Mouse (Mus musculus) CH12.LX (cell line): Measurements from ENCODE around the gene Rbbp7. TPM values are rescaled to one million over a fixed set of nuclear protein-coding genes. Genes with fewer than 3 reads are reported as not detected.

Source experiments
- DNase-seq: peaks from one replicate; pipeline ENCODE4 v3.0.0-alpha.2; 2013; ENCODE audit errors: extremely low read depth
- H3K27ac ChIP-seq: 2 replicates; pipeline ENCODE4 v1.5.1; 2012; ENCODE audit warnings: low read depth, mild to moderate bottlenecking, control low read depth, moderate library complexity; ENCODE audit not compliant: insufficient read depth
- H3K27me3 ChIP-seq: replicated peaks from 2 replicates; pipeline ENCODE3; 2012; ENCODE audit warnings: inconsistent platforms
- H3K36me3 ChIP-seq, 2 experiments: replicated peaks in 1 of 2; 2 replicates each; pipeline versions ENCODE3 to v1.6.1; 2012; ENCODE audit warnings: inconsistent platforms in 1 of 2, low read length in 1 of 2, mild to moderate bottlenecking in 1 of 2, mixed read lengths in 1 of 2, moderate library complexity in 1 of 2; ENCODE audit not compliant: control insufficient read depth in 1 of 2, insufficient read depth in 1 of 2
- H3K4me1 ChIP-seq, 2 experiments: 2 replicates each; pipeline ENCODE4 v1.6.1; 2012; ENCODE audit warnings: inconsistent platforms in 1 of 2, moderate library complexity in 1 of 2; ENCODE audit not compliant: insufficient read depth in 2 of 2, control insufficient read depth in 1 of 2
- H3K4me2 ChIP-seq: 2 replicates; pipeline ENCODE4 v1.6.1; 2012; ENCODE audit warnings: low read depth, mild to moderate bottlenecking, control low read depth; ENCODE audit not compliant: poor library complexity, insufficient read depth, severe bottlenecking
- H3K4me3 ChIP-seq, 3 experiments: fragments of 150-350 bp in 1 of 3; sonication (generic) in 1 of 3; replicated peaks in 1 of 3; 2 replicates each; pipeline versions ENCODE3 to v1.5.1; 2011 to 2012; ENCODE audit warnings: low read depth in 2 of 3, low read length in 2 of 3, mild to moderate bottlenecking in 2 of 3, moderate library complexity in 2 of 3, control low read depth in 1 of 3, improper control_type of control experiment in 1 of 3, inconsistent platforms in 1 of 3, mixed read lengths in 1 of 3; ENCODE audit not compliant: poor library complexity in 1 of 3
- H3K79me2 ChIP-seq: replicated peaks from 2 replicates; pipeline ENCODE4 v1.6.1; 2012; ENCODE audit warnings: mild to moderate bottlenecking, moderate library complexity; ENCODE audit not compliant: control insufficient read depth, poor library complexity, insufficient read depth, severe bottlenecking; ENCODE audit errors: extremely low read depth
- H3K9ac ChIP-seq: 2 replicates; pipeline ENCODE4 v1.6.1; 2012; ENCODE audit warnings: low read depth, mild to moderate bottlenecking, control low read depth, moderate library complexity; ENCODE audit not compliant: insufficient read depth
- H3K9me3 ChIP-seq: replicated peaks from 2 replicates; pipeline ENCODE3; 2012; ENCODE audit warnings: low read length, inconsistent platforms, mixed read lengths
- BHLHE40 ChIP-seq: IDR thresholded peaks from 2 replicates; pipeline ENCODE4 v1.6.1; 2011; ENCODE audit warnings: mild to moderate bottlenecking, low read depth, low read length, improper control_type of control experiment
- CHD1 ChIP-seq: IDR thresholded peaks from 2 replicates; pipeline ENCODE4 v1.6.1; 2012; ENCODE audit warnings: low read depth, low read length, improper control_type of control experiment, inconsistent platforms
- E2F4 ChIP-seq: IDR thresholded peaks from 2 replicates; pipeline ENCODE4 v1.6.1; 2011; ENCODE audit warnings: low read depth, low read length, improper control_type of control experiment; ENCODE audit not compliant: insufficient replicate concordance
- ETS1 ChIP-seq: conservative IDR thresholded peaks from 2 replicates; pipeline ENCODE4 v1.6.1; 2012; ENCODE audit warnings: low read depth, mild to moderate bottlenecking, inconsistent platforms, low read length, improper control_type of control experiment, moderate library complexity
- GABPA ChIP-seq: IDR thresholded peaks from 2 replicates; pipeline ENCODE4 v1.6.1; 2012; ENCODE audit warnings: low read depth, low read length, improper control_type of control experiment, inconsistent platforms; ENCODE audit not compliant: insufficient replicate concordance
- JUN ChIP-seq: IDR thresholded peaks from 2 replicates; pipeline ENCODE4 v1.6.1; 2011; ENCODE audit warnings: low read depth, mild to moderate bottlenecking, low read length, improper control_type of control experiment, moderate library complexity; ENCODE audit not compliant: insufficient read depth
- JUND ChIP-seq: conservative IDR thresholded peaks from 2 replicates; pipeline ENCODE4 v1.6.1; 2011; ENCODE audit warnings: low read depth, low read length, improper control_type of control experiment
- KAT2A ChIP-seq: IDR thresholded peaks from 2 replicates; pipeline ENCODE4 v1.6.1; 2012; ENCODE audit warnings: low read length, improper control_type of control experiment, inconsistent platforms; ENCODE audit not compliant: insufficient replicate concordance
- MAFK ChIP-seq: IDR thresholded peaks from 2 replicates; pipeline ENCODE4 v1.6.1; 2011; ENCODE audit warnings: low read length, improper control_type of control experiment; ENCODE audit not compliant: insufficient replicate concordance
- MAX ChIP-seq: IDR thresholded peaks from 2 replicates; pipeline ENCODE4 v1.6.1; 2011; ENCODE audit warnings: low read length, improper control_type of control experiment
- MAZ ChIP-seq: IDR thresholded peaks from 2 replicates; pipeline ENCODE4 v1.6.1; 2012; ENCODE audit warnings: low read depth, mild to moderate bottlenecking, inconsistent platforms, low read length, improper control_type of control experiment, moderate library complexity
- MXI1 ChIP-seq: IDR thresholded peaks from 2 replicates; pipeline ENCODE4 v1.6.1; 2011; ENCODE audit warnings: mild to moderate bottlenecking, low read depth, low read length, improper control_type of control experiment
- NRF1 ChIP-seq: IDR thresholded peaks from 2 replicates; pipeline ENCODE4 v1.6.1; 2014; ENCODE audit warnings: low read depth, mild to moderate bottlenecking, inconsistent platforms, low read length, improper control_type of control experiment, moderate library complexity
- PAX5 ChIP-seq: IDR thresholded peaks from 2 replicates; pipeline ENCODE4 v1.6.1; 2012; ENCODE audit warnings: low read length, inconsistent platforms, mixed read lengths
- POLR2A ChIP-seq: IDR thresholded peaks from 2 replicates; pipeline ENCODE4 v1.6.1; 2011; ENCODE audit warnings: low read depth, mild to moderate bottlenecking, improper control_type of control experiment, low read length
- POLR2AphosphoS2 ChIP-seq: IDR thresholded peaks from 2 replicates; pipeline ENCODE4 v1.6.1; 2011; ENCODE audit warnings: low read depth, low read length, improper control_type of control experiment
- RAD21 ChIP-seq: IDR thresholded peaks from 2 replicates; pipeline ENCODE4 v1.6.1; 2011; ENCODE audit warnings: low read depth, mild to moderate bottlenecking, low read length, improper control_type of control experiment, moderate library complexity
- RCOR1 ChIP-seq: conservative IDR thresholded peaks from 2 replicates; pipeline ENCODE4 v1.6.1; 2012; ENCODE audit warnings: low read depth, mild to moderate bottlenecking, inconsistent platforms, low read length, improper control_type of control experiment
- SIN3A ChIP-seq: IDR thresholded peaks from 2 replicates; pipeline ENCODE4 v1.6.1; 2012; ENCODE audit warnings: low read length, improper control_type of control experiment, inconsistent platforms
- SMC3 ChIP-seq: IDR thresholded peaks from 2 replicates; pipeline ENCODE4 v1.6.1; 2011; ENCODE audit warnings: low read depth, low read length, improper control_type of control experiment
- TBP ChIP-seq: conservative IDR thresholded peaks from 2 replicates; pipeline ENCODE4 v1.6.1; 2011; ENCODE audit warnings: low read depth, low read length, improper control_type of control experiment
- UBTF ChIP-seq: IDR thresholded peaks from 2 replicates; pipeline ENCODE4 v1.6.1; 2012; ENCODE audit warnings: low read depth, mild to moderate bottlenecking, inconsistent platforms, low read length, improper control_type of control experiment, moderate library complexity
- USF1 ChIP-seq: IDR thresholded peaks from 2 replicates; pipeline ENCODE4 v1.6.1; 2014; ENCODE audit warnings: low read depth, mild to moderate bottlenecking, inconsistent platforms, low read length, improper control_type of control experiment
- USF2 ChIP-seq: conservative IDR thresholded peaks from 2 replicates; pipeline ENCODE4 v1.6.1; 2011; ENCODE audit warnings: low read depth, low read length, improper control_type of control experiment
- ZKSCAN1 ChIP-seq: IDR thresholded peaks from 2 replicates; pipeline ENCODE4 v1.6.1; 2012; ENCODE audit warnings: low read depth, inconsistent platforms, low read length, improper control_type of control experiment, borderline replicate concordance
- ZNF384 ChIP-seq: IDR thresholded peaks from 2 replicates; pipeline ENCODE4 v1.6.1; 2012; ENCODE audit warnings: low read depth, low read length, improper control_type of control experiment, inconsistent platforms
- dilution Hi-C: fragments of 300-500 bp; cut with MboI; formaldehyde crosslinking; loops from 2 replicates; pipeline ENCODE4 v1.14.3; 2020; ENCODE audit warnings: low sequenced_read_pairs; ENCODE audit not compliant: extremely low pct_unique_long_range_greater_than_20kb, extremely low pct_ligation_motif_present
- in situ Hi-C: fragments of 300-500 bp; cut with MboI; formaldehyde crosslinking; loops from 3 replicates; pipeline ENCODE4 v1.14.3; 2019; ENCODE audit warnings: low sequenced_read_pairs, low pct_ligation_motif_present, low pct_unique_long_range_greater_than_20kb, mixed read lengths
- polyA plus RNA-seq: library from polyadenylated mRNA; unstranded; fragments of >175 nt; gene quantifications from 2 replicates; pipeline ENCODE4 v1.2.1, GENCODE M21; 2012; ENCODE audit warnings: low read depth; ENCODE audit not compliant: insufficient read length
- total RNA-seq, 2 experiments: library from RNA; depleted of rRNA; stranded (reverse); fragments of 300-350 nt in 1 of 2; fragments of >200 nt in 1 of 2; gene quantifications; 2 replicates each; pipeline ENCODE4 v1.2.3; 2012 to 2014

Gene Rbbp7
- total and polyA plus RNA-seq, 3 experiments = 338 to 651 (median 577) TPM

GRCm38 (mm10) chrX:162736140-162736659 lies 24.0 kb upstream of the Rbbp7 start:
- Histone ChIP-seq H3K4me2 (peak overlapping the region; percentile 60), H3K4me1 (peaks cover 0 to 4% of the 10 kb centered on the region in 2 experiments; a peak in 2 of 4 replicates), H3K9me3 (no peaks in the 10 kb centered on the region), H3K27me3 (no peaks in the 10 kb centered on the region), H3K4me3 (no peak overlapping the region), H3K36me3 (no peaks in the 10 kb centered on the region), H3K27ac (no peak overlapping the region), H3K9ac (peak overlapping the region; percentile 43; the same call in 1 of the 2 replicates), H3K79me2 (no peaks in the 10 kb centered on the region)
- in situ Hi-C loops (loop anchor here (25.0 kb wide), 1 partner anchor 101 kb away; the partner anchor contains the start of gene Txlng), dilution Hi-C loops (no loop called here)
- no peak for DNase-seq
- TF ChIP-seq POLR2A (no peak), PAX5 (no peak), POLR2AphosphoS2 (no peak), ZNF384 (no peak), MAFK (no peak), ZKSCAN1 (no peak), NRF1 (no peak), JUND (no peak), MAZ (no peak), RAD21 (no peak), BHLHE40 (no peak), CHD1 (no peak), RCOR1 (no peak), KAT2A (no peak), JUN (no peak), GABPA (no peak), UBTF (no peak), MXI1 (no peak), SMC3 (no peak)

GRCm38 (mm10) chrX:162748696-162749420 lies 11.3 kb upstream of the Rbbp7 start:
- DNase-seq = no peak
- TF ChIP-seq MAX = no peak
- TF ChIP-seq E2F4 = no peak
- no peak for TF ChIP-seq SMC3
- no peak for TF ChIP-seq ZKSCAN1
- TF ChIP-seq USF2 = no peak
- TF ChIP-seq MAFK = no peak
- no peak for TF ChIP-seq SIN3A
- no peak for TF ChIP-seq ETS1
- TF ChIP-seq GABPA = no peak
- no peak for TF ChIP-seq TBP
- TF ChIP-seq ZNF384 = no peak
- TF ChIP-seq PAX5 = no peak
- TF ChIP-seq USF1 = no peak
- dilution Hi-C loops (no loop called here), in situ Hi-C loops (loop anchor here (25.0 kb wide), 1 partner anchor 88 kb away; the partner anchor contains the start of gene Txlng)
- H3K27me3 ChIP-seq = no peaks in the 10 kb centered on the region
- H3K9me3 ChIP-seq = no peaks in the 10 kb centered on the region
- no peak overlapping the region for H3K4me3 ChIP-seq
- H3K4me1 ChIP-seq = peaks cover 0 to 3% of the 10 kb centered on the region in 2 experiments; a peak in 1 of 4 replicates
- H3K36me3 ChIP-seq = no peaks in the 10 kb centered on the region
- no peak overlapping the region for H3K27ac ChIP-seq
- H3K4me2 ChIP-seq = no peak overlapping the region
- no peaks in the 10 kb centered on the region for H3K79me2 ChIP-seq
- no peak overlapping the region for H3K9ac ChIP-seq
